Mouse (Mus musculus) embryonic fibroblast, embryonic 13.5 days (primary cell): ENCODE measurements around the gene D130043K22Rik.

ENCODE experiments used
- CTCF ChIP-seq: IDR thresholded peaks from 2 replicates; pipeline ENCODE4 v1.5.1; 2011; ENCODE audit warnings: mild to moderate bottlenecking, control low read depth, low read length, moderate library complexity, borderline replicate concordance; ENCODE audit not compliant: insufficient read depth
- POLR2A ChIP-seq: IDR thresholded peaks from 2 replicates; pipeline ENCODE4 v1.6.1; 2011; ENCODE audit warnings: low read depth, mild to moderate bottlenecking, control low read depth, low read length, moderate library complexity

DNA sequence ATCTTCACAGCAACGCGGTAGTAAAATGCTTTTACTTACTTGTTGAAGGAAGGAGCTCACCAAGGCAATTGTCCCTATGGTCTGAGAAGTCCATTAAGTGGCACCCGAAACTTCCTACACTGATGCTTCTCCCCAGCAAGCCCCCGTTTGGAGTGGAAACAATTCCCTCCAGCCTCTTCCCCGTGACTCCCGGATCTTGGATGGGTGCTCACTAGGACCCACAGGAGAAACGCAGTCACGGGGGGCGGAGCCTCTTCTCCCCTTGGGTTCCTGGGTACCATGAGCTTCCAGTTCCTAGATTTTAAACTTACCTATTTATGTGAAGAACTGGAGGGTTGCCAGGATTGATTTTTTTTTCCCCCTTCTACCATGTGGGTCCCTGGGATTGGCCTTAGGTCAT, 94.5 kb downstream of the D130043K22Rik start:
- TF ChIP-seq CTCF, result no peak
- TF ChIP-seq POLR2A, result no peak
